In the genomic region with DNA sequence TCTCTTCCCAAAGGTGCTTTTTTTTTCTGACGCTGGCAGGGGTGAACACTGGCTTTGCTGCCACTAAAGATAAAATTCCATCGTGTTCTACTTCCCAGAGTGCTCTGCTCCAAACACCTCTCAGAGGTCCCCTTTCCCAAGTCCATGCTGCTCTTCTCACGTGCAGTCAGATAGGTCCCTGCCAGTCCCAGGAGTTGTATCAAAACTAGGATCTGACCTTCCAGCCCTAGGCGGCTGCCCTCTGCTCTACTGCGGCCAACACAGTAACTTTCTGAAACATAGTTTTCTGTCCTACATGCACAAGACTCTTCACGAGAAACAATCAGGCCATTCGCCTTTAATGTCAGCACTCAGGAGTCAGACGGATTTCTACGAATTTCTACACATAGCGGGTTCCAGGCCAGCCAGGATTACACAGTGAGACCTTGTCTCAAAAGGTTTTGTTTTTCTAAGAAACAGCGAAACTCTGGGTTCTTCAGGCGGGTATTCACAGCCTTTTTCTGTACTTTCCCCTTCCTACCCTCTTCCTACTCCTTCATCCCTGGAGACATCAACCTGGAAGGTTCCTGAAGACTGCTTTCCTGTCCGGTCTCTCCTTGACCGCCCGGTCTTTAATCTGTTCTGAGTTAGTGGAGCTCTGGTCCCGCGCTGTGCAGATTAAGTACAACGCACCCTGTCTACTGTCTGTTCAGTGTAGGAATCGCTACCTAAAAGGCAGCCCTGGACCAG, we compare ENCODE assay signal across 7 mouse cellular contexts. TPM values are rescaled to one million over a fixed set of nuclear protein-coding genes. Genes with fewer than 3 reads are reported as not detected.
DNase-seq lines count a peak whose midpoint lies in the region; ATAC-seq and TF ChIP-seq lines count a peak whose summit lies in the region.

No protein-coding gene starts in this region.

- WGBS in spleen, adult 2 months, result 27% methylated on average over 19 of the region's 19 CpGs
- WGBS in hindbrain, postnatal 0 days, result 35% methylated on average over 19 of the region's 19 CpGs
- 29% methylated on average over 19 of the region's 19 CpGs for WGBS in midbrain, postnatal 0 days

- no peaks in the 10 kb centered on the region for H3K9me3 ChIP-seq in hindbrain, postnatal 0 days (ENCODE audit: low read length)
- no peaks in the 10 kb centered on the region for H3K9me3 ChIP-seq in midbrain, postnatal 0 days (ENCODE audit: low read length)

- H3K27ac ChIP-seq in spleen, adult 2 months (ENCODE audit: insufficient read depth, low read length), result peak overlapping the region; percentile 98
- H3K27ac ChIP-seq in hindbrain, postnatal 0 days, result peak overlapping the region; percentile 86
- H3K27ac ChIP-seq in midbrain, postnatal 0 days (ENCODE audit: low read depth, low read length), result peak overlapping the region; percentile 80

- peak overlapping the region; percentile 64 for H3K4me3 ChIP-seq in spleen, adult 2 months (ENCODE audit: extremely low read depth, insufficient read depth, insufficient read length)
- peak overlapping the region; percentile 57 for H3K4me3 ChIP-seq in hindbrain, postnatal 0 days (ENCODE audit: low read length)
- H3K4me3 ChIP-seq in midbrain, postnatal 0 days (ENCODE audit: low read depth, low read length), result peak overlapping the region; percentile 55

- H3K9ac ChIP-seq in hindbrain, postnatal 0 days (replicated peaks; ENCODE audit: low read length), result peak overlapping the region; percentile 58
- peak overlapping the region; percentile 67 for H3K9ac ChIP-seq in midbrain, postnatal 0 days (replicated peaks; ENCODE audit: low read length, poor library complexity, severe bottlenecking)

- no peak for DNase-seq in spleen, adult 2 months (ENCODE audit: low read depth in 1 of 2, low spot score in 2 of 2)
- DNase-seq in spleen, postnatal 4 days (ENCODE audit: low spot score in 2 of 2), result no peak
- no peak for DNase-seq in hindbrain, postnatal 0 days (ENCODE audit: low spot score)
- DNase-seq in midbrain, postnatal 0 days (ENCODE audit: low spot score), result no peak
- DNase-seq in right cerebral cortex, postnatal 10 days (ENCODE audit: low spot score in 2 of 2), result no peak
- no peak for DNase-seq in left cerebral cortex, adult 8-10 months (ENCODE audit: low spot score in 2 of 2)

- H3K4me1 ChIP-seq in spleen, adult 2 months (ENCODE audit: control insufficient read depth, insufficient read depth, insufficient read length), result peaks cover 39% of the 10 kb centered on the region; the same call in 1 of the 2 replicates
- peaks cover 12% of the 10 kb centered on the region for H3K4me1 ChIP-seq in hindbrain, postnatal 0 days (ENCODE audit: insufficient read depth, low read length)
- 0 out of 2 replicates have a peak, but pooled peaks cover 3% of the 10 kb centered on the region for H3K4me1 ChIP-seq in midbrain, postnatal 0 days (ENCODE audit: insufficient read depth, low read length)

- no peaks in the 10 kb centered on the region for H3K36me3 ChIP-seq in spleen, adult 2 months (ENCODE audit: control insufficient read depth, insufficient read depth, low read length)
- no peaks in the 10 kb centered on the region for H3K36me3 ChIP-seq in hindbrain, postnatal 0 days (ENCODE audit: insufficient read depth, low read length)
- no peaks in the 10 kb centered on the region for H3K36me3 ChIP-seq in midbrain, postnatal 0 days (ENCODE audit: insufficient read depth, low read length)

- peak overlapping the region; percentile 84 for H3K4me2 ChIP-seq in hindbrain, postnatal 0 days (ENCODE audit: low read depth, low read length)
- peak overlapping the region; percentile 81 for H3K4me2 ChIP-seq in midbrain, postnatal 0 days (ENCODE audit: low read depth, low read length, poor library complexity, severe bottlenecking)

- ATAC-seq in erythroblast, adult 5-6 weeks (replicated peaks; ENCODE audit: low FRiP score, poor library complexity, severe bottlenecking), result peak; percentile 24
- no peak; the same call in 1 of the 2 replicates for ATAC-seq in hindbrain, postnatal 0 days
- no peak for ATAC-seq in midbrain, postnatal 0 days (ENCODE audit: low FRiP score)

- no peak for TF ChIP-seq CTCF in spleen, adult 2 months (IDR thresholded peaks at IDR 0.05; ENCODE audit: extremely low read depth, insufficient read depth, insufficient read length, insufficient replicate concordance)
- no peak for TF ChIP-seq CTCF in hindbrain, postnatal 0 days (IDR thresholded peaks at IDR 0.05; ENCODE audit: low read depth)
- no peak for TF ChIP-seq CTCF in midbrain, postnatal 0 days (IDR thresholded peaks at IDR 0.05)

- H3K27me3 ChIP-seq in spleen, adult 2 months (ENCODE audit: control insufficient read depth, insufficient read depth, low read length), result no peaks in the 10 kb centered on the region
- no peaks in the 10 kb centered on the region for H3K27me3 ChIP-seq in hindbrain, postnatal 0 days (ENCODE audit: insufficient read depth, low read length)
- H3K27me3 ChIP-seq in midbrain, postnatal 0 days (ENCODE audit: insufficient read depth, low read length), result no peaks in the 10 kb centered on the region

- TF ChIP-seq POLR2A in spleen, adult 2 months (IDR thresholded peaks at IDR 0.05; ENCODE audit: low read depth, low read length), result no peak

RNA-seq across cellular contexts. Expression of a gene that starts 19.8 kb away (rescaled TPM):
- 251 and 307 TPM in 2 replicates for polyA plus RNA-seq in spleen, adult 2 months (2012; rRNA removed)
- 10.0 and 11.3 TPM in 2 replicates for total RNA-seq in erythroblast, adult 5-6 weeks (2015; ENCODE audit: low replicate concordance)
- total RNA-seq in erythroblast, adult 5-6 weeks (2017; ENCODE audit: low replicate concordance), result 9.5 and 11.2 TPM in 2 replicates
- 57.9 and 67.3 TPM in 2 replicates for total RNA-seq in hindbrain, postnatal 0 days (2014; rRNA removed)
- polyA plus RNA-seq in hindbrain, postnatal 0 days (2015; fragmentation: Nextera tagmentation; extraction: Ambion mirVana), result 11.7 and 13.2 TPM in 2 replicates
- 38.5 and 42.3 TPM in 2 replicates for total RNA-seq in midbrain, postnatal 0 days (2014; rRNA removed)
- polyA plus RNA-seq in midbrain, postnatal 0 days (2015; fragmentation: Nextera tagmentation; extraction: Ambion mirVana), result 7.1 and 7.5 TPM in 2 replicates
- total RNA-seq in left cerebral cortex, adult 8-10 months (2022), result 100 to 1,000 TPM; 171 to 176 (median 174) TPM

RNA-seq across cellular contexts. Expression of a gene that starts 55.0 kb away (rescaled TPM):
- polyA plus RNA-seq in spleen, adult 2 months (2012; rRNA removed), result 0.20 TPM in 2 replicates
- 0.38 TPM in 1 of 2 replicates, not detected in the other for total RNA-seq in erythroblast, adult 5-6 weeks (2015; ENCODE audit: low replicate concordance)
- total RNA-seq in erythroblast, adult 5-6 weeks (2017; ENCODE audit: low replicate concordance), result not detected in 2 replicates
- 0.84 and 1.5 TPM in 2 replicates for total RNA-seq in hindbrain, postnatal 0 days (2014; rRNA removed)
- 0.09 and 0.16 TPM in 2 replicates for polyA plus RNA-seq in hindbrain, postnatal 0 days (2015; fragmentation: Nextera tagmentation; extraction: Ambion mirVana)
- 0.33 and 0.44 TPM in 2 replicates for total RNA-seq in midbrain, postnatal 0 days (2014; rRNA removed)
- polyA plus RNA-seq in midbrain, postnatal 0 days (2015; fragmentation: Nextera tagmentation; extraction: Ambion mirVana), result 0.17 TPM in 1 of 2 replicates, not detected in the other
- total RNA-seq in left cerebral cortex, adult 8-10 months (2022), result 1 to 10 TPM; 2.3 to 3.4 (median 2.8) TPM
